Mouse (Mus musculus) C2C12 (cell line): ENCODE results near the gene Utrn. TPM values are rescaled to one million over a fixed set of nuclear protein-coding genes. Genes with fewer than 3 reads are reported as not detected.

Source experiments
- H3K27me3 ChIP-seq: one replicate; pipeline ENCODE4 v1.6.1; 2011; ENCODE audit not compliant: control insufficient read depth, insufficient read depth, insufficient read length
- H3K36me3 ChIP-seq: one replicate; pipeline ENCODE4 v1.6.1; 2011; ENCODE audit not compliant: control insufficient read depth, insufficient read depth
- H3K4me3 ChIP-seq: one replicate; pipeline ENCODE4 v1.5.1; 2011; ENCODE audit warnings: mild to moderate bottlenecking, control low read depth; ENCODE audit not compliant: poor library complexity, insufficient read depth, severe bottlenecking
- H3K79me2 ChIP-seq: one replicate; pipeline ENCODE4 v1.6.1; 2011; ENCODE audit not compliant: control insufficient read depth, insufficient read depth
- H3K79me3 ChIP-seq: one replicate; pipeline ENCODE4 v1.6.1; 2011; ENCODE audit warnings: low read depth, control low read depth
- H3ac ChIP-seq: one replicate; pipeline ENCODE3; 2011; ENCODE audit warnings: low read depth; ENCODE audit not compliant: control insufficient read depth, insufficient read length
- CEBPB ChIP-seq: IDR thresholded peaks from one replicate; pipeline ENCODE4 v1.6.1; 2011; ENCODE audit warnings: low read depth, mild to moderate bottlenecking, control low read depth, moderate library complexity
- CTCF ChIP-seq: IDR thresholded peaks from one replicate; pipeline ENCODE4 v1.5.1; 2011; ENCODE audit not compliant: control insufficient read depth, insufficient read depth, insufficient read length
- FOSL1 ChIP-seq: IDR thresholded peaks from one replicate; pipeline ENCODE4 v1.8.0; 2011; ENCODE audit warnings: mild to moderate bottlenecking, low read length; ENCODE audit not compliant: poor library complexity, insufficient read depth, severe bottlenecking
- MAX ChIP-seq: IDR thresholded peaks from one replicate; pipeline ENCODE4 v1.6.1; 2011; ENCODE audit warnings: mild to moderate bottlenecking, control low read depth
- MYOD1 ChIP-seq: IDR thresholded peaks from one replicate; pipeline ENCODE4 v1.6.1; 2011; ENCODE audit warnings: low read depth; ENCODE audit not compliant: control insufficient read depth, insufficient read length
- MYOG ChIP-seq: IDR thresholded peaks from one replicate; pipeline ENCODE4 v1.6.1; 2011; ENCODE audit not compliant: control insufficient read depth, insufficient read length; ENCODE audit errors: extremely low read depth
- USF1 ChIP-seq: IDR thresholded peaks from one replicate; pipeline ENCODE4 v1.6.1; 2011; ENCODE audit warnings: low read depth, mild to moderate bottlenecking, control low read depth, moderate library complexity
- polyA plus RNA-seq: library from polyadenylated mRNA; unstranded; fragments of >200 nt; fragmentation: generic; extraction: Trizol; gene quantifications from one replicate; pipeline ENCODE4 v1.2.1, GENCODE M21; 2012; ENCODE audit warnings: missing spikeins

The Utrn gene
- polyA plus RNA-seq, 1 experiment, result 10.5 TPM

DNA sequence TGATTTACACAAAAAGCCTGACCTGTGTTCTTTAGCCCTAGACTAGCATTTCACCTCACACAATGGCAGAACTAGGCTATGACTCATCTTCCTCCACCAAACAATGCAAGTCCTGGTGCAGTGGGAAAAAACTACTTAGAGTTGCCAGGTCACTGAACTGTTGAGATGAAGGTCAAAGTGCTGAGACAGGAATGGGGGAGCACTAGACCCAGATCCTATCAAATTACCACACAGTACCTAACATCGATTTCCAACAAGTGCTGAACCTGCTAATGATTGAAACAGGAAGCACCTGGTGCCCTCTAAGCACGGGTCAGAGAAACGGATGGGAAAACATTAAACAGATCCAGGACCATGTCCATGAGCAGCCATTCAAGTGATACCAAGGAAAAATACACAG, 59.5 kb downstream of the Utrn start:
- peaks cover 93% of the 10 kb centered on the region for H3K79me2 ChIP-seq
- TF ChIP-seq MYOG (no peak), CEBPB (no peak), MAX (no peak)
- H3ac ChIP-seq, result no peak overlapping the region

DNA sequence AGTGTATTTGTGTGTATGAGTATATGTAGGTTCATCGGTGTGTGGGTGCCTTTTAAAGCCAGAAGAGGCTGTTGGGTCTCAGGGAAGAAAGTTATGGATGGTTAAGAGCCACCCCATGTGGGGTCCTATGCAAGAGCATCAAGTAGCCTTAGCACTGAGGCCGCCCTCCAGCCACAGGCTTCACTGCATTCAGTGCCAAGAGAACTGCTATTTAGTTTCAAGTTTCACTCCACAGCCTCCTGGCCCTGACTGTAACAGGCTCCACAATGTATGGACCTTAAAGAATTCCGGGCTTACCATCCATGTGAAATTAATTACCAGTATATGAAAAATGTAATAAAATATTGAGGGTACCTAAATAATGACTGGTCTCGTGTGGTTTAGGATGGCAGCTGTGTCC, 60.7 kb downstream of the Utrn start:
- no peak for TF ChIP-seq FOSL1
- no peak for TF ChIP-seq MYOD1
- TF ChIP-seq CEBPB, result no peak
- TF ChIP-seq MAX, result no peak
- TF ChIP-seq CTCF, result no peak
- TF ChIP-seq MYOG, result no peak
- no peak for TF ChIP-seq USF1
- peaks cover 53% of the 10 kb centered on the region for H3K79me3 ChIP-seq
- no peak overlapping the region for H3ac ChIP-seq
- peaks cover 91% of the 10 kb centered on the region for H3K79me2 ChIP-seq
- no peaks in the 10 kb centered on the region for H3K27me3 ChIP-seq
- no peaks in the 10 kb centered on the region for H3K36me3 ChIP-seq
- H3K4me3 ChIP-seq, result no peak overlapping the region

More for the DNA sequence above, 59.5 kb downstream of the Utrn start:
- peaks cover 61% of the 10 kb centered on the region for H3K79me3 ChIP-seq
- no peak overlapping the region for H3K4me3 ChIP-seq
- no peaks in the 10 kb centered on the region for H3K36me3 ChIP-seq
- no peaks in the 10 kb centered on the region for H3K27me3 ChIP-seq

DNA sequence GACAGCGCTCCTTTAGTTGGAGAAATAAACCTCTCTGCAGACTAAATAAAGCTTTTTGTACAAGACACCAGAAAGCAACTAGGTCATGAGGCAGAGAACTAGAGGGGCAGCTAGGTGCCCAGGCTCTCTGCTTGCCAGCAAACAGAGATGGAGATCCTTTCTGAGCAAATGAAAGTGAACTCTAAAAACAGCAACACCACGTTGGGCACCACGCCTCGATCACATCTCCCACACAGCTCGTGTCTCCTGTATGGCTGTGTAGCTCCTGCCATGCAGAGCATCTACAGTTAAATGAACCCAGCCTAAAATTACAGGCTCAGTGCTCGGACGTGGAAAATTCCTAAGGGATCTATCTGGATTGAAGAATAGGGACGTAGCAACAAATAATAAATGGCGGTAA, 61.5 kb downstream of the Utrn start:
- peaks cover 91% of the 10 kb centered on the region for H3K79me2 ChIP-seq
- TF ChIP-seq MAX (no peak), USF1 (no peak), MYOD1 (no peak), CEBPB (no peak), CTCF (no peak), MYOG (no peak), FOSL1 (no peak)
- H3ac ChIP-seq, result no peak overlapping the region
- H3K4me3 ChIP-seq, result no peak overlapping the region
- H3K36me3 ChIP-seq, result no peaks in the 10 kb centered on the region
- H3K79me3 ChIP-seq, result peaks cover 52% of the 10 kb centered on the region
- no peaks in the 10 kb centered on the region for H3K27me3 ChIP-seq

DNA sequence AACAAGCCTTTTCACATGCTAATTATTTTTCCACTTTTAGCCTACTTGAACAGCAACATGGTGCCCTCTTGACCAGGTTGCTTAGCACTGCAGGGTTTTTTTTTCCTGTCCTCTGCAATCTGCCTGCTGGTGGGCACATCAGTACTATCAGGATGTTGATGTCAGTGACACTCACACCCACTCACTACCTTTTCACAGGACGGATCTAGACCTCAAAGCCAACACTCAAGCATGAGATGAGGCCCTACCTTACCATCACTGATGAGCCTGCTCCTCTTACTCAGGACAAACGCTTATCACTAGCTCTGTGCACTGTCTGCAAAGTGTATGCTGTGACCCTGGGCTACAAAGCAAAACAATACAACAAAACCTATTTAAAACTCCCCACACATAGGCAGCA, 63.3 kb downstream of the Utrn start:
- H3K36me3 ChIP-seq, result no peaks in the 10 kb centered on the region
- no peaks in the 10 kb centered on the region for H3K27me3 ChIP-seq
- H3K4me3 ChIP-seq, result no peak overlapping the region
- TF ChIP-seq CTCF (no peak), MAX (no peak), MYOG (no peak), USF1 (no peak), FOSL1 (no peak), MYOD1 (no peak), CEBPB (no peak)
- H3K79me3 ChIP-seq, result peaks cover 50% of the 10 kb centered on the region
- peaks cover 98% of the 10 kb centered on the region for H3K79me2 ChIP-seq
- no peak overlapping the region for H3ac ChIP-seq

DNA sequence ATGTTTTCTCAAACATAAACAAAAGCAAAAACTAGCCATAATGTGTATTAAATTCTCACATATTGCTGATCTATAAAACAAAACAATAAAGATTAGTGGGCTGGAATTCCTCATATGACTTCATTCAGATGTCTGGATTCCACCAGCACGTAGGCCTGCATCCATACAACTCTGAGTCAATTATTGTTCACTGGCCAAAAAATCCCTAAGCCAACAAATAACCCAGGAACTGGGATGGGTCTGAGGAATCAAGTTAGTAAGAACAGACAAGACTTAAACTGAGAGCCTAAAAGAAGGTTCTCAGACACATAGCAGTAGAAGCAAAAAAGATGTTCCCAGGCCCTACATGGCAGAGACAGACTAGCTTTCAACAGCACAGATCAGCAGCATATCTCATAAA, 65.2 kb downstream of the Utrn start:
- Histone ChIP-seq H3K36me3 (no peaks in the 10 kb centered on the region), H3K79me3 (peaks cover 46% of the 10 kb centered on the region), H3K4me3 (no peak overlapping the region), H3ac (no peak overlapping the region), H3K79me2 (peaks cover 97% of the 10 kb centered on the region), H3K27me3 (no peaks in the 10 kb centered on the region)
- TF ChIP-seq CEBPB (no peak), MYOD1 (no peak), USF1 (no peak), CTCF (no peak), MAX (no peak), MYOG (no peak), FOSL1 (no peak)

DNA sequence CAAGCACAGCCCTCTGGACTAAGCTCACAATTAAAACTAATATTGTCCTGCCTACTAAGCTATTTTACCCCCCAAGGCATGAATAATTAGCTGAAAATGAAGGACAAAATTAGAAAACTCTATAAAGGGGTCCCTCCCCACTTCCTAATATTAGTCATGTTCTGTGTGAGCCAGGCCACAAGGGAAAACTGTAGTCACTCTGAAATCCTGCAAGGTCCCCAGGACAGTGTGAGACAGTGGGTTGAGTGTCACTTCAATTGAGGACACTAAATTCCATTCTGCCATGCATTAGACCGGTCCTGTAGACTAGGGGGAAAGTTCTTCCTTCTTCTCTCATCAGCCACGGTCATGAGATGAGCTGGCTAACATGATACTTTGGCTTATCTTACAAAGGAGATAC, 69.7 kb downstream of the Utrn start:
- H3K4me3 ChIP-seq, result no peak overlapping the region
- H3K79me2 ChIP-seq, result peaks cover 96% of the 10 kb centered on the region
- TF ChIP-seq FOSL1, result no peak
- no peak for TF ChIP-seq CEBPB
- TF ChIP-seq MAX, result no peak
- TF ChIP-seq MYOG, result no peak
- TF ChIP-seq USF1, result no peak
- TF ChIP-seq MYOD1, result no peak
- no peak for TF ChIP-seq CTCF
- H3K79me3 ChIP-seq, result peaks cover 26% of the 10 kb centered on the region
- H3K27me3 ChIP-seq, result no peaks in the 10 kb centered on the region
- H3ac ChIP-seq, result no peak overlapping the region
- no peaks in the 10 kb centered on the region for H3K36me3 ChIP-seq
